Mouse (Mus musculus) adrenal gland, adult 2 months (tissue): ENCODE data around the gene Gchfr. TPM values are rescaled to one million over a fixed set of nuclear protein-coding genes. Genes with fewer than 3 reads are reported as not detected.

Source experiments
- polyA plus RNA-seq: library from polyadenylated mRNA; depleted of rRNA; stranded (reverse); fragments of >200 nt; gene quantifications from 2 replicates; pipeline ENCODE4 v1.2.3, GENCODE M21; 2012; rRNA removed
- total RNA-seq, 2 experiments: library from RNA; stranded (reverse); gene quantifications; 2 replicates each; pipeline ENCODE4 v1.2.3; 2021

Gene Gchfr
- total and polyA plus RNA-seq, 3 experiments: 20.2 to 34.4 (median 22.5) TPM

Other genes starting within 250 kb of the Gchfr start
- gene Chst14, start 241.3 kb upstream of the Gchfr start, total RNA-seq: 10 to 100 TPM in 1 of 2 experiments, 1 to 10 TPM in 1; 7.8 to 15.7 TPM
- 21.6 and 22.0 TPM in 2 replicates for gene Chst14, start 241.3 kb upstream of the Gchfr start, polyA plus RNA-seq
- gene Ccdc32, start 138.4 kb upstream of the Gchfr start, total RNA-seq: 10 to 100 TPM; 13.1 to 21.5 TPM
- 3.3 and 3.8 TPM in 2 replicates for gene Ccdc32, start 138.4 kb upstream of the Gchfr start, polyA plus RNA-seq
- 1 to 10 TPM; 4.1 to 5.5 TPM for gene Rpusd2, start 133.0 kb upstream of the Gchfr start, total RNA-seq
- 3.2 and 3.5 TPM in 2 replicates for gene Rpusd2, start 133.0 kb upstream of the Gchfr start, polyA plus RNA-seq
- 1 to 10 TPM in 1 of 2 experiments, under 1 TPM in 1; 0.59 to 1.4 TPM for gene Knl1, start 120.7 kb upstream of the Gchfr start, total RNA-seq
- 0.06 and 0.08 TPM in 2 replicates for gene Knl1, start 120.7 kb upstream of the Gchfr start, polyA plus RNA-seq
- 1 to 10 TPM in 1 of 2 experiments, under 1 TPM in 1; 0.76 to 1.3 TPM for gene Rad51, start 55.0 kb upstream of the Gchfr start, total RNA-seq
- gene Rad51, start 55.0 kb upstream of the Gchfr start, polyA plus RNA-seq: 0.46 and 0.79 TPM in 2 replicates
- 10 to 100 TPM; 59.2 to 72.7 TPM for gene Rmdn3, start 10.7 kb upstream of the Gchfr start, total RNA-seq
- 26.6 and 28.5 TPM in 2 replicates for gene Rmdn3, start 10.7 kb upstream of the Gchfr start, polyA plus RNA-seq
- under 1 TPM; 0.09 to 0.28 TPM for gene Gm14137, start 6.7 kb downstream of the Gchfr start, total RNA-seq
- gene Gm14137, start 6.7 kb downstream of the Gchfr start, polyA plus RNA-seq: 0.04 and 0.17 TPM in 2 replicates
- 10 to 100 TPM; 29.5 to 36.1 TPM for gene Zfyve19, start 40.8 kb downstream of the Gchfr start, total RNA-seq
- 30.4 and 33.4 TPM in 2 replicates for gene Zfyve19, start 40.8 kb downstream of the Gchfr start, polyA plus RNA-seq
- 10 to 100 TPM; 12.3 to 21.0 TPM for gene Dnajc17, start 41.0 kb downstream of the Gchfr start, total RNA-seq
- gene Dnajc17, start 41.0 kb downstream of the Gchfr start, polyA plus RNA-seq: 3.6 and 3.7 TPM in 2 replicates
- not detected for gene Ppp1r14d, start 62.1 kb downstream of the Gchfr start, total RNA-seq
- not detected in 2 replicates for gene Ppp1r14d, start 62.1 kb downstream of the Gchfr start, polyA plus RNA-seq
- gene Spint1, start 69.6 kb downstream of the Gchfr start, total RNA-seq: 1 to 10 TPM; 1.8 to 3.4 TPM
- 1.9 and 2.9 TPM in 2 replicates for gene Spint1, start 69.6 kb downstream of the Gchfr start, polyA plus RNA-seq
- gene Rhov, start 103.5 kb downstream of the Gchfr start, total RNA-seq: 1 to 10 TPM in 1 of 2 experiments, under 1 TPM in 1; 0.23 to 2.2 TPM
- gene Rhov, start 103.5 kb downstream of the Gchfr start, polyA plus RNA-seq: 0.34 and 0.91 TPM in 2 replicates
- 10 to 100 TPM; 21.2 to 22.0 TPM for gene Vps18, start 121.0 kb downstream of the Gchfr start, total RNA-seq
- 27.6 and 30.1 TPM in 2 replicates for gene Vps18, start 121.0 kb downstream of the Gchfr start, polyA plus RNA-seq
- 1 to 10 TPM; 5.8 to 9.8 TPM for gene Dll4, start 158.0 kb downstream of the Gchfr start, total RNA-seq
- 14.9 and 16.0 TPM in 2 replicates for gene Dll4, start 158.0 kb downstream of the Gchfr start, polyA plus RNA-seq
- gene Chac1, start 183.5 kb downstream of the Gchfr start, total RNA-seq: 10 to 100 TPM in 1 of 2 experiments, 1 to 10 TPM in 1; 3.1 to 28.4 TPM
- gene Chac1, start 183.5 kb downstream of the Gchfr start, polyA plus RNA-seq: 12.8 and 21.4 TPM in 2 replicates